Mouse (Mus musculus): ENCODE data around the gene Cdc123. TPM values are rescaled to one million over a fixed set of nuclear protein-coding genes. Genes with fewer than 3 reads are reported as not detected.

The Cdc123 gene
- total RNA-seq, 2 experiments from 2014 or later = 133 to 149 TPM

Other genes with a start within 250 kb of the Cdc123 start
- gene Camk1d, start 130.6 kb downstream of the Cdc123 start, total RNA-seq (2021) = 100 to 1,000 TPM; 160 to 179 TPM
- 10 to 100 TPM; 22.2 to 25.5 TPM for gene Nudt5, start 145 bp downstream of the Cdc123 start, total RNA-seq (2021)
- gene Gm13199, start 17.8 kb upstream of the Cdc123 start, total RNA-seq (2021) = under 1 TPM; 0.66 to 0.89 TPM
- 10 to 100 TPM; 81.5 to 86.6 TPM for gene Sec61a2, start 50.3 kb upstream of the Cdc123 start, total RNA-seq (2021)
- gene Dhtkd1, start 97.6 kb upstream of the Cdc123 start, total RNA-seq (2021) = 1 to 10 TPM; 7.8 to 9.3 TPM
- 10 to 100 TPM; 47.9 to 48.3 TPM for gene Upf2, start 106.3 kb upstream of the Cdc123 start, total RNA-seq (2021)